Mouse (Mus musculus) thymus, adult 2 months (tissue): ENCODE data around the gene Calm1. TPM values are rescaled to one million over a fixed set of nuclear protein-coding genes. Genes with fewer than 3 reads are reported as not detected.
"Not testable (repeated sequence)": the region's sequence is repeated elsewhere in the genome, so short reads cannot be mapped to it uniquely, and the experiment has no call there.

Experiments used
- DNase-seq: peaks from one replicate; pipeline ENCODE4 v3.0.0; 2021
- H3K27ac ChIP-seq: fragments of 200-500 bp; 2 replicates; pipeline ENCODE4 v1.5.1; 2012; ENCODE audit warnings: low read length, control low read depth; ENCODE audit not compliant: control insufficient read depth, insufficient read depth
- H3K27me3 ChIP-seq: fragments of 200-500 bp; 2 replicates; pipeline ENCODE4 v1.6.1; 2012; ENCODE audit warnings: mild to moderate bottlenecking, low read length, moderate library complexity, mixed read lengths; ENCODE audit not compliant: control insufficient read depth, insufficient read depth
- H3K36me3 ChIP-seq: fragments of 200-500 bp; 2 replicates; pipeline ENCODE4 v1.6.1; 2012; ENCODE audit warnings: mild to moderate bottlenecking, low read length, moderate library complexity; ENCODE audit not compliant: control insufficient read depth, insufficient read depth
- H3K4me1 ChIP-seq: fragments of 200-500 bp; replicated peaks from 2 replicates; pipeline ENCODE4 v1.6.1; 2012; ENCODE audit warnings: low read length; ENCODE audit not compliant: control insufficient read depth, insufficient read depth
- H3K4me3 ChIP-seq: fragments of 200-500 bp; 2 replicates; pipeline ENCODE4 v1.5.1; 2012; ENCODE audit warnings: mild to moderate bottlenecking, low read length, control low read depth, moderate library complexity; ENCODE audit not compliant: control insufficient read depth, insufficient read depth
- CTCF ChIP-seq: fragments of 200-500 bp; IDR thresholded peaks from 2 replicates; pipeline ENCODE4 v1.5.1; 2012; ENCODE audit warnings: mild to moderate bottlenecking, control low read depth, low read length, moderate library complexity, borderline replicate concordance; ENCODE audit not compliant: control insufficient read depth, poor library complexity, insufficient read depth; ENCODE audit errors: extremely low read depth
- POLR2A ChIP-seq: fragments of 200-500 bp; IDR thresholded peaks from 2 replicates; pipeline ENCODE4 v1.6.1; 2012; ENCODE audit warnings: mild to moderate bottlenecking, low read length, control low read depth, moderate library complexity; ENCODE audit not compliant: control insufficient read depth, poor library complexity, insufficient read depth; ENCODE audit errors: extremely low read depth
- WGBS: fragments of 180-500 bp; shearing (Covaris S2); methylation state at CpG from one replicate; pipeline ENCODE4 v1.1.7; 2018; 5-methylcytosine and 5-hydroxymethylcytosine counted together
- polyA plus RNA-seq: library from polyadenylated mRNA; depleted of rRNA; stranded (reverse); fragments of >200 nt; gene quantifications from 2 replicates; pipeline ENCODE4 v1.2.3, GENCODE M21; 2012

The Calm1 gene
- polyA plus RNA-seq, 1 experiment: 511 TPM

DNA sequence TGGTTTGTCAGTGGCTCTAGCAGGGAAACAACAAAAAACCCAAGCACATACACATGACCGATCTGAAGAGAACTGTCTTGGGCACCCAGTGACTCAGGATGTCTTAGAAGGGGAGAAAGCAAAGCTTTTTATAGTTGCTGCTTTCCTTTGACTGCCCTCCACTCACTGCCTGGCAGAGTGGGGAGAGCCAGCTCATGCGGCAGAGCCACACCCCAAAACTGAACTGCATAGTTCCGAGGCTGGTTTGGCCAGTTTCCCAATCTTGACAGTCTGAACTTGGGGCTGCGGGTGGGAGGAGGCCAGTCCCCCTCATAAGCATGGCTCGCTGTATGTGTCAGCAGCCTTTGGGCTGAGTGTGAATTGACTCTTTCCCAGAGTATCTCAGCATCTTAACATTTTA, 11.7 kb downstream of the Calm1 start:
- H3K4me1 ChIP-seq: 0 out of 2 replicates have a peak, but pooled peaks cover 2% of the 10 kb centered on the region
- no peak overlapping the region for H3K4me3 ChIP-seq
- WGBS: 8% methylated on average over 5 of the region's 5 CpGs

DNA sequence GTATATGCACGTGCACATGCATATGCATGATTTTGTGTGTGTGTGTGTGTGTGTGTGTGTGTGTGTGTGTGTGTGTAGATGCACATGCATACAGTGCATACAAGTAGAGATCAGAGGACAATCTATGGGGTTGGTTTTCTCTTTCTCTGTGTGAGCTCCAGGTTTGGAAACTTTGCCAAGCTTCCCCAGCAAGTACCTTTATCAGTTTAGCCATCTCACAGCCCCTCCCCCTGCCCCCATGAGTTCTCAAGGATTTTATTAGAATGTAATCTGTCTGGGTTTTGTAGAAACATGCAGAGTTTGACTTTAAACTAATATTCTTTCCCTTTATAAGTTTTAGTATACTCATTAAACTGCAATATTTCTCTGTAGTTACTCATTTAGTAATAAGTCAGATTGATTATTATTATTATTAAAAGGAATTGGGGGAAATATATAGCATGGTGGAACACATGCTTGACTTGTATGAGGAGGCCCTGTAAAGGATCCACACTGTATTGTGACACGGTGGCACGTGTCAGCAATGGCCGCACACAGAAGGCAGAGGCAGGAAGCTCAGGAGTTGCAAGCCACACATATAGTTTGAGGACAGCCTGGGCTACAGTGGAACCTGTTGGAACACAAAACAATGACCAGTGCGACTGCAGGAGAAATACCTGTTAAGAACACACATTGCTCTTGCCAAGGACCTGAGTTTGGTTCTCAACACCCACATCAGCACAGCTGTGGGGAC, 12.4 kb downstream of the Calm1 start:
- H3K27me3 ChIP-seq: no peaks in the 10 kb centered on the region
- no peak for DNase-seq
- peaks cover 27% of the 10 kb centered on the region for H3K36me3 ChIP-seq
- no peak for TF ChIP-seq CTCF
- no peak for TF ChIP-seq POLR2A
- H3K4me1 ChIP-seq: 0 out of 2 replicates have a peak, but pooled peaks cover 2% of the 10 kb centered on the region
- 68% methylated on average over 5 of the region's 5 CpGs for WGBS
- no peak overlapping the region for H3K27ac ChIP-seq
- no peak overlapping the region for H3K4me3 ChIP-seq

More for the DNA sequence above, 11.7 kb downstream of the Calm1 start:
- Histone ChIP-seq H3K27me3 (no peaks in the 10 kb centered on the region), H3K27ac (no peak overlapping the region), H3K36me3 (peaks cover 33% of the 10 kb centered on the region)
- DNase-seq: no peak
- TF ChIP-seq POLR2A (no peak), CTCF (no peak)

DNA sequence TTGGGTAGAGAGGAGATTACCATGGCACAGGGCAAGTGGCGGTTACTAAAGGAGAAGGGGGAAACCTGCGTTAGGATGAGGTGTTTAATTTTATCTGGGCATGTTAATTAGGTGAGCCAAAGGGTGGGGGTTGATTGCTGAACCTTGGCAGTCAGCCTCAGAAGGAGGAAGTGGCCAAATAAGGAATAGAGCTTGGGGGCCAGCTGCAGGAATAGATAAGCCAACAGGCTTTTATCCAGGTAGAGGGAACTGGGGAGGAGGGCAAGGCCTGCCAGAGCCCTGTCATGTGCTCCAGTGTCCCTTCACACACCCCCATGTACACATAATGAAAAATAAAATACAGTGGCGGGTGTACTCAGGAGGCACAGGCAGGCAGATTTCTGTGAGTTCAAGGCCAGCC, 13.2 kb downstream of the Calm1 start:
- 39% methylated on average over 3 of the region's 3 CpGs for WGBS
- Histone ChIP-seq H3K27ac (no peak overlapping the region), H3K36me3 (peaks cover 19% of the 10 kb centered on the region), H3K4me3 (no peak overlapping the region), H3K27me3 (no peaks in the 10 kb centered on the region), H3K4me1 (0 out of 2 replicates have a peak, but pooled peaks cover 2% of the 10 kb centered on the region)
- no peak for TF ChIP-seq CTCF
- TF ChIP-seq POLR2A: no peak
- DNase-seq: no peak

DNA sequence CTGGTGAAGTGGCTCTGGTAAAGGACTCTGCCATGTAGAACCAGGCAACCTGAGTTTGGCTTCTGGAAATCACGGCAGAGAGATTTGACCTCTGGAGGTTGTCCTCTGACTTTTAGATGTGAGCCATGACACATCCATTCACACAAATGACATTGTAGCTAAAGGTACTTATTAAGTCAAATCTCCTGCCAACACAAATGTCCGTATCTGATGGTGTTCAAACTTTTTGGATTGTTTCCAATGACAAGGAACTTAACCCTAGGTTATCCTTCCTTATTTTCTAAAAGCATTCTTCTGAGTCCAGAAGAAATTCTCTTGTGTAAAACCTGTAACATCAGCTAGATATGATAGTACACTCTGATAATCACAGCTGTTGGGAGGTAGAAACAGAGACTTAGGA, 13.9 kb downstream of the Calm1 start:
- 0 out of 2 replicates have a peak, but pooled peaks cover 2% of the 10 kb centered on the region for H3K4me1 ChIP-seq
- no peak overlapping the region for H3K4me3 ChIP-seq
- WGBS: 96% methylated on average over 2 of the region's 2 CpGs
- no peak for DNase-seq
- no peaks in the 10 kb centered on the region for H3K27me3 ChIP-seq
- no peak for TF ChIP-seq CTCF
- TF ChIP-seq POLR2A: no peak
- peaks cover 11% of the 10 kb centered on the region for H3K36me3 ChIP-seq
- no peak overlapping the region for H3K27ac ChIP-seq

DNA sequence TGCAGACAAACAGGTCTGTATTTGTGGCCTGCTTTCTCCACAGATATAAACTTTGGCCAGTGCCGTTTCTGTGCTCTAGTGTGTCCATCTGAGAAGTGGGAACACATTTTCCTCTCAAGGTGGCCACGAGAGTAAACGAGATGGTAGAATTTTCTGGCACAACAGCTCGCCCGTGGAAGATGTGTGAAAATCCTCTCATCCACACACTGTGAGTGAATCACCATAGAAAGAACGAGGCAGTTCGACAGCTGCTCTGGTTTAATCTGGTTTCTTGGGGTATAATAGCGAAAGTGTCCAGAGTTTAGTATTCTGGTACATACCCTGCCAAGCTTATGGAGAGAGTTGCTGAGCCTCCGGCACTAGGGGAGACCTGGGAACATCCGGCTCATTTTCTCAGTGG, 14.9 kb downstream of the Calm1 start:
- H3K27ac ChIP-seq: no peak overlapping the region
- WGBS: 98% methylated on average over 10 of the region's 10 CpGs
- DNase-seq: no peak
- no peak overlapping the region for H3K4me3 ChIP-seq
- 0 out of 2 replicates have a peak, but pooled peaks cover 2% of the 10 kb centered on the region for H3K4me1 ChIP-seq
- H3K27me3 ChIP-seq: no peaks in the 10 kb centered on the region
- TF ChIP-seq POLR2A: no peak
- no peak for TF ChIP-seq CTCF
- peaks cover 2% of the 10 kb centered on the region; the same call in 1 of the 2 replicates for H3K36me3 ChIP-seq

DNA sequence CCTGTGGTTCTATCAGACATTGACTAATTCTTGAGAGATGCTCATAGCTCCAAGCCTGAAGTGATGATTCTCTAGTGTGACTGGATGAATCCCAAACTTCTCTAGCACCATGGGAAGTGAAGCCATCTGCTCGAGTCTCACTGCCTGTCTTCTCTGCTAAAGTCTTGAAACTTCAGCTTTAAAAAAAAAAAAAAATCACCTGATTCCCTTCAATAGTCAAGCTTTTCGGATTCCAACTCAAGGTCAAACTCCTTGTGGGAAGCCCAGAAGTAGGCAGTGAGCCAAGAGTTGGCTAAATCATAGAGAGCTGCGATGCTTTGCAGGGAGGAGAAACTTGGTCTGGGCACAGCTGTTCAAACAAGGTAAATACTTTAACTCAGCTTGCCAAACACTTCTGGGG, 15.5 kb downstream of the Calm1 start:
- no peak for DNase-seq
- Histone ChIP-seq H3K27ac (no peak overlapping the region), H3K4me1 (0 out of 2 replicates have a peak, but pooled peaks cover 2% of the 10 kb centered on the region), H3K36me3 (no peaks in the 10 kb centered on the region; the same call in 1 of the 2 replicates), H3K27me3 (no peaks in the 10 kb centered on the region), H3K4me3 (no peak overlapping the region)
- 88% methylated on average over 3 of the region's 3 CpGs for WGBS
- TF ChIP-seq CTCF: no peak
- no peak for TF ChIP-seq POLR2A

DNA sequence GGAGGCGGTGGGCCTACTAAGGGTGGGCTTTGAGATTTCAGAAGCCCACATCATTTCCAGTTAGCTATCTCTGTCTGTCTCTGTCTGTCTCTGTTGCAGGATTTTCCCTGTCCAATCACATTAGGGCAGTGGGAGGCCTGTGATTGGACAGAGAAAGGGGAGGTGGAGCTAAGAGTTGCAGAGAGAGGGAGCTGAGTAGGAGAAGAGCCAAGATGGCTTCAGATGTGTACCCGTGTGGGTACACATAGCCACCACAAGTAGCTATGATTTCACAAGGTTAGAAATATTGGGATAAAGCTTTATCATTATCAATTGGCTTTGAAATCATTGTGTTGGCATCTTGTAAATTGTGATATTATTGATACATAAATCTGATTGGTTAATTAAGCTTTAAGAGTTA, 17.9 kb downstream of the Calm1 start:
- not testable (repeated sequence) for DNase-seq, H3K4me3 ChIP-seq, H3K36me3 ChIP-seq, H3K27me3 ChIP-seq, H3K4me1 ChIP-seq, H3K27ac ChIP-seq
- 96% methylated on average over 2 of the region's 2 CpGs for WGBS
